Mouse (Mus musculus): Measurements from ENCODE around the gene Sdccag8. TPM values are rescaled to one million over a fixed set of nuclear protein-coding genes. Genes with fewer than 3 reads are reported as not detected.
"Not testable (repeated sequence)": the region's sequence is repeated elsewhere in the genome, so short reads cannot be mapped to it uniquely, and the experiment has no call there.

The Sdccag8 gene
- polyA plus RNA-seq, 1 experiment = 3.9 TPM

DNA sequence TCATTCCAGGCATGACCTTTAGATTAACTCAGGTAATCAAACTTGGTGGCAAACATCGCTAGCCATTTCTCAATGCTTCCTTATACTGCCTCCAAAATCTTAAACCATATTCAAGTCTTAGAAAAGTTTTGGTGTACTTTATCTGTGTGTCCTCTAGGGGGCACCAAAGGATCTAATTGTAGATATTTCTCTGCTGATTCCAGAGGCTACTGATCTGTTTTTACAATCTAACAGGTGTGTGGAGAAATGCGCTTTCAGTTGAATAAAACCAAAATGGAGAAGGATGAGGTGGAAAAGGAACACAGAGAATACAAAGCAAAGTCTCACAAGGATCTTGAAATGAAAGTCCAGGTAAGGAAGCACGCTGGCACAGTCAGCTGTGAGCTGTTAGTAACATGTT lies 63.3 kb downstream of the Sdccag8 start:
- no peak for DNase-seq (ENCODE audit: low read depth)

DNA sequence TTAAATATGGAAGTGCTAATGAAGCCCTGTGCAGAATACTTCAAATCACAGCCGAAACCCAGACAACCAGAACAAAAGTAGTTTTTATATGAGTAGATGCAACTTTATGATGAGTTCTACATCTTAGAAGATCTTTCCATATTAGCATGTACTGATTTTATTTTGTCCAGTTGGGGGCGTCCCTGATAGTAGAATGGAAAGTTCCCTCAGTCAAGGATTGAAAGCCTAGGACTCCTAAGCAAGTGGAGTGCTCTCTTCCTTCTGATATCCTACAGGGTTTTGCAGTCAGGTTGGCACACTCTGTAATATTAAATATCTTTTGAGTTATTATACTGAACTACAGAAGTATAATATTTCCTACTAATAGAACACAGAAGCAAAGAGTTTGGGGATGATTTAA lies 64.5 kb downstream of the Sdccag8 start:
- no peak for DNase-seq (ENCODE audit: low read depth)

DNA sequence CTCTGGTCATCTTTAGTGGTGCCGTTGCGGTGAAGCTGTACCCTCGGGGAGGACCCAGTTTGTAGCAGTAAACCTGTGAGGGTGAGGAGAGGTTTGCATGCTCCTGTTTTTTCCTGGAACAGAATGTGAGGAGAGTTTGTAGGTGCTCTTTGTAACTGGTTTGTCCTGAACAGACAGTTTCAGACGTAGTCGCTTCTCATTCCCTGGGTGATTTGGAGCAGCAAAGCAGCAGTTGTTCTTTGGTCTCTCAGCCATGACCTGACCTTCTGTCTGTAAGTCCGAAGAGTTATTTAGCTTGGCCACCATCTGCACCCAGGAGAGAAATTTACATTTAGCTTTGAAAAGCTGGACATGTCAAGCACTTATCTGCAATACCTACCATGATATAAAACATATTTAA lies 65.2 kb downstream of the Sdccag8 start:
- no peak for DNase-seq (ENCODE audit: low read depth)

DNA sequence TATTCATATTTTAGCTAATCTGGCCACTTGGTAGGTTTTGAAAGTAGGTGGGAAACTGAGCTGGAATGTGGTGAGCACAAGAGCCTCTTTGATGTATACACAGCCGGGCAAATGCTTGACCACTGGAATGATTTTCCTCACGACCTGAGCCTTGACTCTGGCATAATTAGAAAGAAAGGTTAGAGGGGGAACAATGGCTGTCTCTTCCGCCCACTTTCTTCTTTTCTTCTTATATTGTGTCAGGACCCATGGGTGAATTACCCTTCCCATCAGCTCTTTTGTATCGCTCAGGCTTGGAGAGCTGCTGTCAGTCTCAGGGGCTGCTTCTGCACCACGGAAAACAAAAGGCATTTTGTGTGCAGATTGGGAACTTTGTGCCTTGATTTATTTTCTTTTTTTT lies 65.6 kb downstream of the Sdccag8 start:
- DNase-seq (ENCODE audit: low read depth) = no peak

DNA sequence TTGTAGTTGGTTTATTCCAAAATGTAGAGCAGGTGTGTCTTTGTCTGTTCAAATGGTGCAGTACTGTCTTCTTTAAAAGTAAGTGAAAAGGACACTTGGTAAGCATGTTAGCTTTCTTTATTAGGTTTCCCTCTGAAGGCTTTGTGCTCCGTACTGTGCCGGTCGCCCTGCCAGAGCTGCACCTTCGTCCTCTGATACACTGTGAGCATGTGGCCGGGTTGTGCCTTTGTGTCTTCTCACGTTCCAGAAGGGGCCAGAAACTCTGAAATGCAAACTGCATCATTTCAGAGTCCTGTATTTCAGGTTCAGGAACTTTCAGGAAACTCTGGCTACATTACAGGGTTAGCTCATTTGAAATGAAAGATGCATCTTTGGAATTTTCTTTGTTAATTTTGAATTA lies 66.5 kb downstream of the Sdccag8 start:
- no peak for DNase-seq (ENCODE audit: low read depth)

DNA sequence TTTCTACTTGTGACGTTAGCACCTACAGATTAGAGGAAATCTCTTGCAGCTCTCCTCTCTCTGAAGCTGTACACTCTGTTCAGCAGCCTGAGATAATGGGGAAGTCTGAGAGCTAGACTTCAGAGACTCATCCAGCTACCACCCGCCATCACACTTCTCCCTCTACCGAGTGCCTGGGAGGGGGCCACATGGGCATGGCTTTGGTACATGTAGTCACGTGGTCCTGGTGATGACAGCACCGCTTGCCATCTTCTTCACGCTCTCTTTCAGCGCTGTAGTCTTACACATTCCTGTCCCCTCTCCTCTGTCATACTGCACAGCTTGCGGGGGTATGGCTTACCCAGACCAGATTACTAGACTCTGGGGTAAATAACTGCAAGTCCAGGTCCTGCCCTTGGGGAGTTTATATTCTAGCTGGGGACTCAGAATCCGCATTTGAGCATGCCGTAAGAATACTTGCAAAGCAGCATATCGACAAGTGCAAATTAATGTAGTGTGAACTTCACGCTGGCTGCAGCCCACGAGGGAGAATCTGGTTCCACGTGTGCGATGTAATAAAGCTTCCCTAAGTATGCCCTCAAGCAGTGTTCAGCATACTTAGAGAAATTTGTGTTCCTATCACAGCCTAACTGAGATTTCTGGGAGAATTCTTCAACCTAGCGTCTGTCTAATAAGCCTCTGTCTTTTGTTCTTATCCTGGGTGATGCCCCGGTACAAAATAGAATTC lies 70.9 kb downstream of the Sdccag8 start:
- no peak for DNase-seq (ENCODE audit: low read depth)

DNA sequence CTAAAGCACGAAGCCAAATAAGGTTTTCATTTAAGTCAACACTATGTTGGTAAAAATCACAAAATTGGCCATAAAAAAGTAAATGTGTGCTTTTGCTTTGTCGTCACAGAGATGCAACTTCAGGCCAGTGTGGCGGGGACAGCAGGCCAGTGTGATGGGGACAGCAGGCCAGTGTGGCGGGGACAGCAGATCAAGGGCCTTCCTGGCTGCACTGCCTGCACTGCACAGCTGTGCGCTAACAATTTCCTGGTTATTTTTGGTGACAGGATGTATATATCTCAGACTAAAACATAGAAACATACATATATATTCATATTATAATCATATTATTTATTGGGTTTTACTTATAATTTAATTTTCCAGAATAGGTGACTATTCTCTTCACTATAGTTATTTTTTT lies 71.5 kb downstream of the Sdccag8 start:
- DNase-seq (ENCODE audit: low read depth) = no peak

DNA sequence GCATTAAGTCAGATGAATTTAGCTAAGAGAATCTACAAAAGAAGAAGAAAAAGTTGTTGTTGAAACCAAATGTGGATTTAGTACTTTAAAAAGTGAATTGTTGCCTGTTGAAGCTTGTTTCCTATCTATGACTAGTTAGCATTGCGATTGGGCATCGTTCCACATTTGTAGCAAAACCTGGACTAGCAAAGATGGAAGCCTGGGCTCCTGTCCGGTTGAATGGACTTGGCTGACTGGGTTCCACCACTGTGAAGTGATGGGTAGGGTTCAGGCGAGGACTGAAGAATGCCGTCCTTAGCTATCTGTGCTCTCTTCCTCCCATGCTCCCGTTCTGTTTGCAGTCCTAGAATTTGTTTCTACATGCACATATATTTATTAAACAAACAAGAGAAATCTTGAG lies 89.3 kb downstream of the Sdccag8 start:
- DNase-seq (ENCODE audit: low read depth) = no peak

DNA sequence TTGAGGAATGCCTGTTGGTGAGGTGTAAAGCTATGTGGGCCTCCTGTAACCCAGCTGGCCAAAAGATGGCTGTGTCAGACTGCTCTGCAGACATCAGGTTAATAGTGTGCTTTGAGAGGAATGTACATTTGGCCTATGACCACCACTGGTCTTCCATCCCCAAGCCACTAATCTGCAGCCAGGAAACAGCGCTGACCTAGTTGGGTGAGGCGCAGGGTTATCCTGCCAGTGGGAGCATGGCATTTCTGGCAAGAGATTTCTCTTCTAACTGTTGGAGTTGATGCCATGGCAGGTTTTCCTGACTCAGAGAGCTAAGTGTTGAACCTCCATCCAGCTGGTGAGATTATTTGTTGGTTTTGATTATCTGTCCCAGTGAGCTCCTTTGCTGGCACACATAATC lies 101.5 kb downstream of the Sdccag8 start:
- no peak for DNase-seq (ENCODE audit: low read depth)

DNA sequence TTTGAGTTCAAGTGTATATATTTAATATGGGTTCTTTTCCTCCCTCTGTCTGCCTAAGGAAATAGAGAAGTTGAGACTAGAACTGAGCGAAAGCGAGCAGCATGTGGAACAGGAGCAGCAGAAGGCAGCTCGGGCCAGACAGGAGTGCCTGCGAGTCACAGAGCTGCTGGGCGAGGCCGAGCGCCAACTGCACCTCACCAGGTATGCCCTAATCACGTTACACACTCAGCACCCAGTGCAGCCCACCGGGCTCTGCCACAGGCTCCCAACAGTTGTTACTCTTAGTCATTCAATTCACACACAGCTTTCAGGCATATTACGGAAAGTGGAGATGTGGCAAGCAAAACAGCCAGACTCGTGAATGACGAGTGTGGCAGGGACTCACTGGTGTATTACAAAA lies 105.0 kb downstream of the Sdccag8 start:
- no peak for DNase-seq (ENCODE audit: low read depth)

DNA sequence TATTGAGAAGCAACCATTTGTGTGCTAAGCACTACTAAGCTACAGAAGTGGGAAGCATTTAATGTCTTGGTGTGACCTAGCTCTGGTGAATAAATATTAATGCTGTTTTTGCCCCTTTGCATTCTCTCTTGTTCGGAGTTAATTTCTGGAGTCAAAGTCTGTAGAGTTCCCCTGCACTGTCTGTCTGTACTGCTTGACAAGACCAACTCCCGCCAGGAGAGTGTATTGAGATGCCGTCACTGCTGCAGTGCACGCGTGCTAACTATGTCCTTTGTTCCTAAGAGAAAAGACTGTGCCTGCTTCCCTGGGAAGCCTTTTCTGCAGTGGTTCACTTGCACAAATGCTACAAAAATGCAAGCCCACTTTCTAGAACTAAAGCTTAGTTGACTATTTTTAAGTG lies 108.4 kb downstream of the Sdccag8 start:
- DNase-seq (ENCODE audit: low read depth) = no peak

DNA sequence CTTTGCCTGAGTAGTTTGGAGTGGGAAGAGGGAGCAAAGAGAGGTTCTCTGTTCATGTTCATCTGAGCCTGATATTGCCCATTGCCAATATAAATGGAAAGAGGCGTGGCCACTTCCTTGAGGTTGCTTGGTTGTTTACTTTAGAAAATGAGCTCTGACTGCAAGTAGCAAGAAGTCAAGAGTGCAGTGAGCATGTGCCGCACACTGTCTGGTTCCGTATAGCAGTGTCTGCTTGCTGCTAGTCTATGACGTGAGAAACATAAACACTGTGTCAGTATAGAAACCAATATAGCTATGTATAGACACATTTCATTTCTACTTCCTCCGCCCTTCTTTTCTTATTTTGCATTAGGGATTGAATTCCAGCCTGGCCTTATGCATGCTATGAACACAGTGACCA lies 111.5 kb downstream of the Sdccag8 start:
- DNase-seq (ENCODE audit: low read depth) = no peak

DNA sequence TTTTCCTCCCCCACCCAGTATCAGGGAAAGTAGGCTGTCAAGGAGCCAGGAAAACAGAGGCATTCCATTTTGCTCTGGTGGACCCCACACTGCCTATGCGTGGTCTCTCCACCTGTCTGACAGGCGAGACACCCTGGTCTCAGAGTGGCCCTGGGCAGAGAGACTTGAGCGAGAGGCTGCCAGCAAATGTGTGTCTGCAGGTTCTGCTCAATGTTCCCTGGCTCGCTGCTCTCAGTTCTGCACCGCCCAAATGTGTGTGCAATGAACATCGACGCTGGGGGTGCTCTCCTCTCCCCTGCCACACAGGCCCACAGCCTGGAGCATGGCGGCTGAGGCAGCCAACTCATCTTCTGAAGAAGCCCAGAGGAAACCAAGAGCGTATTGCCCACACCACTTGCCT lies 112.9 kb downstream of the Sdccag8 start:
- DNase-seq (ENCODE audit: low read depth) = no peak

DNA sequence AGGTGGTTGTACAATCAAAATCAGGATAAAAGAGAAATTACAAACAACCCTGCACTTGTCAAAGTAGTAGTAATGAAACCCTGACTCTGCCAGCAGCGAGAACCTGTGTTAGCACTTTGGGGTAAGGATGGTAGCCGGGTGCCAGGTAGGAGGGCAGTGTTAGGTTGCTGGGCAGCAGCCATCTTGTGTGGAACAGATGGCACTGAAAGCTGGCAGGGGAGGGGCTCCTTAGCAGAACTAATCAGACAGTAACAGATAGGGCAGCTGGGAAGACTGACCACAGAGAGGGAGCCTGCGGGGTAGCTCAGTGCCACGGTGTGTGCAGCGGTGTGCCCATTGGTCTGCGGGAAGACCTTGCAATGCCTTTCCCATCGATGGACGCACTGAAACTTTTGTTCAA lies 115.2 kb downstream of the Sdccag8 start:
- DNase-seq (ENCODE audit: low read depth) = no peak

DNA sequence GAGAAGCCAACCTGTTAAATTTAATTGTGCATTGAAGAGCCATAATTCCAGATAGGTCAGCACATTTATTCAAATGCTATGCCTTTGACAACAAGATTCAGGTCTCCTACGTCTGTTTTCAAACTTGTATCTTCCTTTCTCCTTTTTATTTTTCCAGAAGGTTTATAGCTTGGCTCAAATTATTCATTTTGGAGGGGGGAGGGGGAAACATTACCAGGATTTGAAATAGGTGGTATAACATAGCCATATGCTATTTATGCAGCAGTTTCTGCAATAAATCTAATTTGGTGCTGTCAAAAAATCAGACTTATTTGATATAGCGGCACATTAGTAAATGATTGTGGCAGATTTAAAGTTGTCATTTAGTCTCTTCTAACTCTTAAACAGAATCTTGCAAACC lies 116.1 kb downstream of the Sdccag8 start:
- no peak for DNase-seq (ENCODE audit: low read depth)

DNA sequence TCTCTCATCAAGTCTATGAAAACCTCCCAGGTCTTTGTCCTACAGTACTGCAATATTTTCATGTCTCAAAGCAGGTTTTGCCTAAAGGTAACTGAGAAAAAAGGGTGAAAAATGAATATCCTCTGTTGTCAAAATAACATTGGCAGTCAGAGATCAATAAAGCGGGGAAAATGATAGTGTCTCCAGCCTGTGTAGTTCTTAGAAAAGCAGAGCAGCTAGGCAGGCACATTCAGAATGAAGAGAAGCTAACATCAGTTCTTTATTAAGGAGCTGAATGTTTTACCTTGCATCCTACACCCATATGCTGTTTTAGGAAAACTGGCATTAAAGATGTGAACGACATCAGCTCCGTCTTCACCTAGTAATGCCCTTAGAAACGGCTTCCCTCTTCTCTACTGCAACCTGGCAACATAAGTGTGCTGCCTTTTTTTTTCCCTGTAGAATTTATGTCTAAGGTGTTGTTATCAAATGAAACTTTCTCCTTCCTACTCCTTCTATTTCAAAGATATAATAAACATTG lies 116.6 kb downstream of the Sdccag8 start:
- no peak for DNase-seq (ENCODE audit: low read depth)

DNA sequence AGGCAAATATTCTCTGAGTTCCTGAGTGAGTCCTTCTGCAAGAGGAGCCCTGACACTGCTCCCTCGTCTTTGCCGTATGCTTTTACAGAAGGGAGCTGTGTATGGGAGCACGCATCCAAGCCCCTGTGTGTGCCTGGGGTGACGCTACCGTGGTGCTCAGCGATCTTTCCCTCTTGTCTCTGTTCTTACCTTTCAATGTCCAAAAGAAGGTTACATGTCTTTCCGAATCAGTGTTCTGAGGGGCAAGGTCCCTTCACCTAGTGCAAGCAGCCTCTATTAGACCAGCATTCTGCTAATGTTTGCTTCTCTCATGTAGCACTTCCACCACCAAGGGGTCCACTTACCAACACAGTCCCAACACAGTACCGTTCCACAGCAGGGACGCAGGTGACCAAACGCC lies 117.1 kb downstream of the Sdccag8 start:
- DNase-seq (ENCODE audit: low read depth) = no peak

DNA sequence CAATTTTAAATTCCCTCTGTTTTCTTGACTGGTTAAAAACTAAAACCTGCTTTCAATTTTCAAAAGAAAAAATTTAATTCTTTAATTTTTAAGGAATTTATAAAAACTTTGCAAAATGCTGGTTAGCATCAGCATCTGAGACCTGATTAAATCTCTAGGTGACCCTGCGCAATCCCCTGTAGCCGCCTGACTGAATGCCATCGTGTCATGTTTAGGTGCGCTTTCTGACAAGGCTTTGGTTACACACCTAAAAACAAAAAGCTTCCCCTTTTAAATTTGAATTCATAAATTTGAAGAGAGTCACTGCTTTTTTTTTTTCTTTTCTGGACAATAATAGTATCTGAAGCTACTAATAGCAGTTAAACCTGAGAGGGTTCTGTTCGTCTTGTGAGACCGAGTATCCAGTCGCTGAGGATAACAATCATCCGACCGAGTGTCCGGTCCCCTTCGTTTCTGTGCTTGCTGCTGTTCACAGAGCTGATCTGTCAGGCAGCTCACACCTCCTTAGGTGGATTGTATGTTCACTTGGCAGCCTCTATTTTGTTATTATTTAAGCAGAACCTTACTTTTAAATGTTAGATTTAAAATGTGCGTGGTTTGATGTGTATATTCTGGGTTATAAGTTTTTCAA lies 118.0 kb downstream of the Sdccag8 start:
- no peak for DNase-seq (ENCODE audit: low read depth)

DNA sequence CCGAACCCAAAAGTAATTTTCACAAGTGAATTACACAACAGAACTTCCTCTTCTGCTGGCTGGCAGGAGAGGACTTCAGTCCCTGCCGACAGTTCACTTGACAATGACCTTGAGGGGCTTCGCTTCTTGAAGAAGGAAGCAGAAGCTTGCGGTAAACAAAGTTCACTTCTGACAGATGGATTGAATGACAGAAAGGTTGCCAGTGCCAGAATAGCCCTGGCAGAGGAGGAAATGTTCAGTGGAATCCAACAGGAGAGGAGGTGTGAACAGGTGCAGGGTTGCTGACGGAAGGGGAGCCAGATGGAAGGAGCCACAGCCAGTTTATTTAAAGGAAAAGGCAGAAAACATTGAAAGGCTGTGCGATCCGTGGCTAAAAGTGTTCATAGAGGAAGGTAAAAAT lies 118.9 kb downstream of the Sdccag8 start:
- no peak for DNase-seq (ENCODE audit: low read depth)

DNA sequence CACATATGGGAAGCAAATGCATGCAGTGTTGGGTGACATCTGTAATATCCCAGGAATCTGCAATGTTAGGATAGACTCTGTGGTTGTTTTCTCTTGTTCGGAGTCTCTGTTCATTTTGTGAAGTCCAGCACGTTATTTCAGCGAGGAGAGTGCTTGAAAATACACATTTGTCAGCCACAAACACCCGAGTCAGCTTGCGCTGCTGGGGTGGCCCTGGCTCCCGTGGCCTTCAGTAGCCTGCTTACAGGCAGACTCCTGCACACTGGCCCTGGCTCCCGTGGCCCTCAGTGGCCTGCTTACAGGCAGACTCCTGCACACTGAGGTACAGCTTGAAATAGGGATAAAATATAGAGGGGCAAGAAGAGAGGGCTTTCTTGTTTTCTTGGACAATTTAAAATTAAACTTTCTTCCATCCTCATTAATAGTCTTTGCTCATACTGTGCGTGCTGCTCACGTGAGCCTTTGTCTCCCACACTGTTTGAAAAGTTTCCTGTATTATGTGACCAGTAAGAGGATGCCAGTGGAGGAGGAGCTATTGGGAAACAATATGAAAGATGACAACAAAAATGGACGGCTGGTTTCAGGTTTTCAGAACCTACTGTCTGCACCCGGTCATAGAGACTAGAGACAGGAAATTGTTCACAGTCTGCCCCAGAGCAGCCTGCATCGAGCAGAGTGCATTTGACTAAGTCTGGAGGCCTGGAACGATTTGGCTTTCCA lies 119.7 kb downstream of the Sdccag8 start:
- DNase-seq (ENCODE audit: low read depth) = no peak

DNA sequence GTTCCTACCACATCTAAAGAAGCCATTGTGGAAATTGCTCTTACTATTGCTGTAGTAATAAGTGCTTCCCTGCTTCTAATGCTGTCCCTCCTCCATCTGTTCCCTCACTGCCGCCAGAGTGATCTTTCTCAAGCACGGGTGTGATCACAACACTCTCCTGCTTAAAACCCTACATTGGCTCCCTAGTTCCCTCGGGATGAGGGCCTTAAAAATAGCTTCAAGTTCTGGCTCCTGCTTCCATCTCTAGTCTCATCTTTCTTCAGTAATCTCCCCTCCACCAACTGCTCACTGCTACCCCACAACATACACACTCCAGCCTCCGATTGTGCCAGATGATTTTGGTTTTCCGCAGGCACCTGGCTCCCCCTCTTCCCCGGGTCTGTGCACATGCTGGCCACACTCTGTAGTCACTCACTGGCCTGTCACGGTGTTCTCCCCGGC lies 125.5 kb downstream of the Sdccag8 start:
- no peak for DNase-seq (ENCODE audit: low read depth)

DNA sequence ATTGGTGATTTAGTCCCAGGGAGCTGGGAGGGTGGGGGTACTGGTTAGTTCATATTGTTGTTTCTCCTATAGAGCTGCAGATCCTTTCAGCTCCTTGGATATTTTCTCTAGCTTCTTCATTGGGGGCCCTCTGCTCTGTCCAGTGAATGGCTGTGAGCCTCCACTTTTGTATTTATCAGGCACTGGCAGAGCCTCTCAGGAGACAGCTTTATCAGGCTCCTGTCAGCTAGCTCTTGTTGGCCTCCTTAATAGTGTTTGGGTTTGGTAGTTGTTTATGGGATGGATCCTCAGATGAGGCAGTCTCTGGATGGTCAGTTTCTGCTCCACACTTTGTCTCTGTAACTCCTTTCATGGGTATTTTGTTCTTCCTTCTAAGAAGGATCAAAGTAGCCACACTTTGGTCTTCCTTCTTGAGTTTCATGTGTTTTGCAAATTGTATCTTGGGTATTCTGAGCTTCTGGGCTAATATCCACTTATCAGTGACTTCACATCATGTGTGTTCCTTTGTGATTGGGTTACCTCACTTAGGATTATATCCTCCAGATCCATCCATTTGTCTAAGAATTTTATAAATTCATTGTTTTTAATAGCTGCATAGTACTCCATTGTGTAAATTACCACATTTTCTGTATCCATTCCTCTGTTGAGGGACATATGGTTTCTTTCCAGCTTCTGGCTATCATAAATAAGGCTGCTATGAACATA lies 127.0 kb downstream of the Sdccag8 start:
- DNase-seq (ENCODE audit: low read depth) = not testable (repeated sequence)

All from gonadal fat pad, adult 2 months (tissue).